Mouse (Mus musculus) stomach, embryonic 15.5 days (tissue): ENCODE measurements around the gene Nup214. TPM values are rescaled to one million over a fixed set of nuclear protein-coding genes. Genes with fewer than 3 reads are reported as not detected.

Source experiments
- ATAC-seq: fragments of 200-750 bp; cut with Nextera tagmentation; 2 replicates; pipeline ENCODE4 v1.8.0; 2017; ENCODE audit warnings: low read depth, moderate number of reproducible peaks, moderate TSS enrichment; ENCODE audit not compliant: insufficient read depth, low FRiP score
- H3K27ac ChIP-seq: fragments of 300-500 bp; sonication (generic); 2 replicates; pipeline ENCODE4 v1.5.1; 2015; ENCODE audit warnings: mild to moderate bottlenecking, inconsistent platforms
- H3K27me3 ChIP-seq: fragments of 300-500 bp; sonication (generic); replicated peaks from 2 replicates; pipeline ENCODE4 v1.6.1; 2015; ENCODE audit warnings: inconsistent platforms
- H3K36me3 ChIP-seq: fragments of 300-500 bp; sonication (generic); 2 replicates; pipeline ENCODE4 v1.6.1; 2015; ENCODE audit warnings: inconsistent platforms
- H3K4me1 ChIP-seq: fragments of 300-500 bp; sonication (generic); 2 replicates; pipeline ENCODE4 v1.6.1; 2015; ENCODE audit warnings: inconsistent platforms
- H3K4me2 ChIP-seq: fragments of 300-500 bp; sonication (generic); 2 replicates; pipeline ENCODE4 v1.6.1; 2015; ENCODE audit warnings: mild to moderate bottlenecking, inconsistent platforms
- H3K4me3 ChIP-seq: fragments of 300-500 bp; sonication (generic); replicated peaks from 2 replicates; pipeline ENCODE4 v1.5.1; 2015; ENCODE audit warnings: inconsistent platforms
- H3K9ac ChIP-seq: fragments of 300-500 bp; sonication (generic); 2 replicates; pipeline ENCODE4 v1.6.1; 2015; ENCODE audit warnings: inconsistent platforms
- H3K9me3 ChIP-seq: fragments of 300-500 bp; sonication (generic); 2 replicates; pipeline ENCODE4 v1.6.1; 2016; ENCODE audit warnings: inconsistent platforms
- WGBS: fragments of 180-500 bp; shearing (Covaris S2); methylation state at CpG from one replicate; pipeline ENCODE4 v1.1.7; 2015; 5-methylcytosine and 5-hydroxymethylcytosine counted together
- polyA plus RNA-seq: library from polyadenylated mRNA; unstranded; fragments of >200 nt; fragmentation: Nextera tagmentation; extraction: Ambion mirVana; gene quantifications from 2 replicates; pipeline ENCODE4 v1.2.1, GENCODE M21; 2015

Nup214 gene
- 78.2 and 78.8 TPM in 2 replicates for polyA plus RNA-seq

DNA sequence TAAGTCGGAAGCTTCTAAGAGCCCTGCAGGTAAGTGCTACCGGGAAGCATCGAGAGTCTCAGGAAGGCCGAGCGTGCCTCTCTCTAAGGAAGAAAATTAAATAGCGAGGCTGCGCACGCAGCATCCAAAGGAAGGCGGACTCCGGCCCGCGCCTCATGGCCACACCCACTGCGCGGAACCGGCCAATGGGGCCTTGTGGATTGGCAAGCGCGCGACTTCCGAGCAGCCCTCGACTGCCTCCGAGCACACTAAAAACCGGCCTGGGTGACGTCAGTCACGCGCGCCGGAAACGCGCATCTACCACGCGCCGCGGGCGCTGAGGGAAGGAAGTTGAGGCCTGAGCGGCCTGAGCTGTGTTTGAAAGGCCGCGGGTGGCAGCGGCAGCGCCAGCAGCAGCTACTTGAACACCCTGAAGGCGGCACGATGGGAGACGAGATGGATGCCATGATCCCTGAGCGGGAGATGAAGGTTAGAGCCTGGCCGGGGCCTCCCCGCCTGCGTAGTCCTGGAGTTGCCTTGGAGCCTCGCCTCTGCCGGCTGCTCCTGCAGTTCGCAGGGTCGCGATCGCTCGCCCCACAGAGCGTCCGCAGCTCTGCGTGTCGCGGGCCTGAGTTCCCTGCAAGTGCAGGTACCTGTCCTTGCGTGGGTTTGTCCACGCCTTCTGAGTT lies at the start of gene Nup214:
Gene Nup214 (plus strand): TSS at position 296 of the 668 bp plus-strand sequence.
- under 1% methylated on average over 60 of the region's 60 CpGs for WGBS

DNA sequence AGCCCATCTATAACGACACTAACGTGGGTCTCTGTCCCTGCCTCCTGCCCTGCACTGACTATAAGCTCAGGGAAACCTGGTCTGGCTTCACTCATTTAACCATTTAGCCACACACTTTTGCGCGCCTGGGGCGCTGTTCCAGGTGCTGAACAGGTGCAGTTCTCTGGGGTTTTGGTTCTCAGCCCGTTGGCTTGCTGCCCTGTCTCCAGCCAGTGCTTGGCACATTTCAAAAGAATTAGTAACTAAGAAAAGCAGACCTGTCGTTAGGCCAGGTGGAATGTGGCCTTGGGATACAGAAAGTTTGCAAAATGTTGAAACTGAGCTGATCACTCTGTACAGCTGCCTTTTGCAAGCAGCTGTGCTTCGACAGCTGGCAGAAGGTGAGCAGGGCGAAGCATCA lies 49.4 kb upstream of the Nup214 start:
- Histone ChIP-seq H3K36me3 (no peaks in the 10 kb centered on the region), H3K9me3 (no peaks in the 10 kb centered on the region), H3K27me3 (0 out of 2 replicates have a peak, but pooled peaks cover 3% of the 10 kb centered on the region), H3K4me3 (no peak overlapping the region), H3K4me1 (no peaks in the 10 kb centered on the region), H3K27ac (no peak overlapping the region), H3K4me2 (no peak overlapping the region), H3K9ac (no peak overlapping the region)
- WGBS = 19% methylated on average over 9 of the region's 9 CpGs
- ATAC-seq = no peak

More for the DNA sequence above, at the start of gene Nup214:
- Histone ChIP-seq H3K9ac (peak within 1 kb of the TSS; percentile 85), H3K27ac (peak within 1 kb of the TSS; percentile 60), H3K4me1 (peaks cover 6% of the 10 kb centered on the region; the same call in 1 of the 2 replicates), H3K4me3 (peak within 1 kb of the TSS; percentile 91), H3K4me2 (peak within 1 kb of the TSS; percentile 94), H3K27me3 (no peaks in the 10 kb centered on the region), H3K9me3 (no peaks in the 10 kb centered on the region), H3K36me3 (peaks cover 16% of the 10 kb centered on the region)
- peak; percentile 99 for ATAC-seq

DNA sequence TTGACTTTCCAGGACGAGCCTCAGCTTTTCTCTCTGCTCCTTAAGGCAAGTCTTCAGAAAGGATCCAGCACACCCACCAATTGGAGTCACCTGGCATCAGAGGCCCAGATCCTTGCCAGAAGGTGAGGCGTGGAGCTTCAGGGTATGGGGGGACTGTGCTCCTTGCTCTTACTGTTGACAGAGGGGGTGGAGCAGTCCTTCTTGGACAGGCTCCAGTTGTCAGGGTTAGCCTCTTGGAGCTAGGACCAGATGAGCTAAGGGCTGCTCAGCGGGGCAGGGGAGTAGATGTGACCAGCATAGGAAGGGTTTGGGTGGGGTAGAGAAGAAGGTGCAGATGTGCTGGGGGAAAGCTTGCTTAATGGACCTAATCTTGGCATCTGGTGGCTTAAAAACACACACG lies 48.3 kb upstream of the Nup214 start:
- WGBS = 53% methylated on average over 4 of the region's 4 CpGs
- Histone ChIP-seq H3K4me1 (no peaks in the 10 kb centered on the region), H3K4me3 (no peak overlapping the region), H3K27me3 (0 out of 2 replicates have a peak, but pooled peaks cover 3% of the 10 kb centered on the region), H3K9me3 (no peaks in the 10 kb centered on the region), H3K36me3 (no peaks in the 10 kb centered on the region), H3K27ac (no peak overlapping the region), H3K9ac (no peak overlapping the region), H3K4me2 (no peak overlapping the region)
- no peak for ATAC-seq

DNA sequence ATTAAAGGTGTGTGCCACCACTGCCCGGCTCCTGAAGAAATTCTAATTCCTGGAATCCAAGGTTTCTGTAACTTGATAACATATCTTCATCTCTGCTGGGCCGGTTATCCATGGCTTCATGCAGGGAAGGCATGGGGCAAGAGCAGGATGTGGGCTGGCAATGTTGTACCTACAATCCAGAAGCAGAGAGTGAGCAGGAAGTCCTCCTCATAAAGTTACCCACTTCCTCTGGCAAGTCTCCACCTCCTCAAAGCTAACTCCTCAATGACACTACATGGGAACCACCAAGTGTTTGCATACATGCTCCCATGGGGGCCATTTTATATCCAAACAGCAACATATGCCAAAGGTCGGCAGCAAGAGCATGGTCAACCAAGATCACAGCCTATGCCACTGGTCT lies 44.6 kb upstream of the Nup214 start:
- ATAC-seq = no peak
- no peaks in the 10 kb centered on the region for H3K4me1 ChIP-seq
- no peaks in the 10 kb centered on the region for H3K9me3 ChIP-seq
- H3K27me3 ChIP-seq = no peaks in the 10 kb centered on the region
- no peak overlapping the region for H3K4me3 ChIP-seq
- H3K27ac ChIP-seq = no peak overlapping the region
- no peak overlapping the region for H3K9ac ChIP-seq
- 74% methylated on average over 3 of the region's 3 CpGs for WGBS
- no peak overlapping the region for H3K4me2 ChIP-seq
- H3K36me3 ChIP-seq = no peaks in the 10 kb centered on the region

DNA sequence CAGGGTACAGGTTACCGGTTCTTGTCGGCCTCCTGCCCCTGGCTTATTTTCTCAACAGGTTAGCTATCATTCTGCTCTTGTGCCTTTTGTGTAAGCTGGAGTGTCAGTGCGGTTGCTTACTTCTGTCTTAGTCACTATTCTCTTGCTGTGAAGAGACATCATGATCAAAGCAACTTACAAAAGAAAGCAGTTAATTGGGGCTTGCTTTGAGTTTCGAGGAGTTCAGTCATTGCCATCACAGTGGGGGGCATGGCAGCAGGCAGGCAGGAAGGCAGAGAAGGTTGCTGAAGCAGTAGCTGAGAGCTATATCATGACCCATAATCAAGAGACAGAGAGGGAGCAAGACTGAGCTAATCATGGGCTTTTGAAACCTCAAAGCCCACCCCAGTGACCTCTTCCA lies 39.7 kb upstream of the Nup214 start:
- Histone ChIP-seq H3K9ac (no peak overlapping the region), H3K27me3 (no peaks in the 10 kb centered on the region), H3K36me3 (no peaks in the 10 kb centered on the region), H3K4me2 (no peak overlapping the region), H3K9me3 (no peaks in the 10 kb centered on the region), H3K4me3 (no peak overlapping the region), H3K4me1 (no peaks in the 10 kb centered on the region), H3K27ac (no peak overlapping the region)
- no peak for ATAC-seq
- WGBS = 50% methylated on average over 4 of the region's 4 CpGs

DNA sequence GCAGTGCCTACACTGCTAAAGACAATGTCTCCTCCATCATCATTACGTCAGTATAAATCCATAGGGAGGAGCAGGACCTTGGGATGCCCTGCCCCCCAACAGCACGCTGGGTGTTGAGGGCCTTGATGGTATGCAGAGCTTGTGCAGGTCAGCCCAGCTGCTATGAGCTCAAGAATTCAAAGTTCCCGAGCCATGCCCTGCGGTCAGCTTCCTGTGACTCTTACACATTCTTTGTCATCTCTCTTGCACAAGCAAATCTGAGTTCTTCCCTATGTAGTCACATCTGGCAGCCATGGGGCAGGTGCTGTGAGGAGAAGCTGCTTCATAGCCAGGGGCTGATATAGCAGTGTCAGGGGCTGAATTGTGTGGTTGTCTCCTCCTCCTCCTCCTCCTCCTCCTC lies 39.2 kb upstream of the Nup214 start:
- Histone ChIP-seq H3K4me3 (no peak overlapping the region), H3K27me3 (no peaks in the 10 kb centered on the region), H3K4me1 (no peaks in the 10 kb centered on the region), H3K9me3 (no peaks in the 10 kb centered on the region), H3K36me3 (no peaks in the 10 kb centered on the region), H3K9ac (no peak overlapping the region), H3K4me2 (no peak overlapping the region), H3K27ac (no peak overlapping the region)
- ATAC-seq = no peak
- WGBS = 31% methylated on average over 4 of the region's 4 CpGs

DNA sequence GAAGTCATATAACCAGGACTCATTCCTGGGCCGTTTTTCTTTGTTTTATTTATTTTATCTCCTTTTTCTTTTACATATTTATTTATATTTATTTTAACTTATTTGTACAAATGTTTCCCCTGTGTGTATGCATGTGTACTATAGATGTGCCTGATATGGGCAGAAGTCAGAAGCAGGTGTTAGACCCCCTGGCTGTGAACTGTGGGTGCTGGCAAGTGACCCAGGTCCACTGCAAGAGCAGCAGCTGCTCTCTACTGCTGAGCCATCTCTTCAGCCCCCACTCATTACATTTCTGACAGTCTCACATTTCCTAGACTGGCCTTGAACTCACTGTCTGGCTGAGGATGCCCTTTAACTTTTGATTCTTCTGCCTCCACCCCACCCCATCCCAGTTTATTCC lies 35.9 kb upstream of the Nup214 start:
- Histone ChIP-seq H3K27ac (no peak overlapping the region), H3K9me3 (no peaks in the 10 kb centered on the region), H3K27me3 (no peaks in the 10 kb centered on the region), H3K4me3 (no peak overlapping the region), H3K4me1 (no peaks in the 10 kb centered on the region), H3K4me2 (no peak overlapping the region), H3K36me3 (no peaks in the 10 kb centered on the region), H3K9ac (no peak overlapping the region)
- ATAC-seq = no peak
- 47% methylated on average over 1 of the region's 1 CpGs for WGBS

DNA sequence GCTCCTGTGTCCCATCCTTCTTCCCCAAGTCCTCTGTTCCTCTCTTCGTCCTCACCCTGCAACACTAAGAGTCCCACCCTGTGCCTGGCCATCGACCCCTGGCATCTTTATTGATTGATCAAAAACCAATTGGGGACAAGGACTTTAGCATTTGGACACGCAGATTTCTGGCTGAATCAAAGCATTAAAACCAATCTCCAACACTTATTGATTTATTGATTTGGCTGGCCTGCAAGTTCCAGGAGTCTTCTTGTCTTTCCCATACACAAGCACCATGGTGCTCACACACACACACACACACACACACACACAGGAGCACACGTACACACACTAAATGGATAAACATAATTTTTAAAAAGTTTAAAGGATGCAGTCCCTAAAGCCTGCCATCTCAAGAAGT lies 31.2 kb upstream of the Nup214 start:
- no peak overlapping the region for H3K9ac ChIP-seq
- no peaks in the 10 kb centered on the region for H3K4me1 ChIP-seq
- H3K4me2 ChIP-seq = no peak overlapping the region
- WGBS = 54% methylated on average over 4 of the region's 4 CpGs
- no peak for ATAC-seq
- no peaks in the 10 kb centered on the region for H3K9me3 ChIP-seq
- H3K27ac ChIP-seq = no peak overlapping the region
- H3K27me3 ChIP-seq = no peaks in the 10 kb centered on the region
- H3K4me3 ChIP-seq = no peak overlapping the region
- H3K36me3 ChIP-seq = no peaks in the 10 kb centered on the region

DNA sequence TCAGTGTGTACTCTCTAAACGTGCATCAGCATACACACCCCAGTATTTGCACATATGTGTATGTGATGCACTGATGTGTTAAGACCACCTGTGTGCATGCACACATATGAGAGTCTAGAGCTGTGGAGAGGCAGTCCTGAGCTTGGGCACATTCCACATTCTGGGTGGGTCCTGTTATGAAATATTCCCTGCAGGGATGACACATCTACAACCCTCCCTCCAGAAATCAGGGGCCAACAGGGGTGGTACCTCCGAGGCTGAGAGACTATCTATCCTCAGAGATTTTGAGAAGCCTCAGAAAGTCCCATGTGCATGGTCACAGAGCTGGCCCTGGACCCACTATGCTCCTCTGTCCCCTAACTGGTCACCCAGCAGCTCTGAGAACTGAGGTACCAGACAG lies 28.7 kb upstream of the Nup214 start:
- Histone ChIP-seq H3K9ac (no peak overlapping the region), H3K27ac (no peak overlapping the region), H3K9me3 (no peaks in the 10 kb centered on the region), H3K36me3 (no peaks in the 10 kb centered on the region), H3K4me2 (no peak overlapping the region), H3K27me3 (no peaks in the 10 kb centered on the region), H3K4me3 (no peak overlapping the region), H3K4me1 (peaks cover 3% of the 10 kb centered on the region; the same call in 1 of the 2 replicates)
- 74% methylated on average over 2 of the region's 2 CpGs for WGBS
- no peak for ATAC-seq

DNA sequence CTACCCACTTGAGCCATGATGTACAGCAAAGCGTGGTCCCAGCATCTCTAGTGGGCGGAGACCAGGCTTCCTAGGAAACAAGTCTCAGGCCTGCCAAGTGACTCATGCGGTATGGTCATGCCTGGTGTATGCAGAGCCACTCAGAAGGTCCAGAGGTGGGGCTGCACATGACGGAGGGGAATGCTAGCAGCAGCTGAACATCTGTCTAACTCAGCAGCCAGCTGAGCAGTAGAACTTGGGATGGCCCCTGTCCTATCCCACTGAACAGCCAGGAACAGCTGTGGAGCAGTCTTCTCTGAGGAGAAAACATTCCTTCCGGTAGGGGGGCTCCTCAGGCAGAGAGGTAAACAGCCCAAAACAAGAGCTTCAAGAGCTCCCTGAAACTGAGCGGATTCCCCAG lies 25.8 kb upstream of the Nup214 start:
- ATAC-seq = peak; percentile 53; the same call in 1 of the 2 replicates
- H3K4me1 ChIP-seq = peaks cover 9% of the 10 kb centered on the region; the same call in 1 of the 2 replicates
- H3K27me3 ChIP-seq = no peaks in the 10 kb centered on the region
- H3K9me3 ChIP-seq = no peaks in the 10 kb centered on the region
- H3K9ac ChIP-seq = no peak overlapping the region
- no peak overlapping the region for H3K4me2 ChIP-seq
- no peak overlapping the region for H3K4me3 ChIP-seq
- no peaks in the 10 kb centered on the region for H3K36me3 ChIP-seq
- WGBS = 57% methylated on average over 6 of the region's 6 CpGs
- no peak overlapping the region for H3K27ac ChIP-seq

DNA sequence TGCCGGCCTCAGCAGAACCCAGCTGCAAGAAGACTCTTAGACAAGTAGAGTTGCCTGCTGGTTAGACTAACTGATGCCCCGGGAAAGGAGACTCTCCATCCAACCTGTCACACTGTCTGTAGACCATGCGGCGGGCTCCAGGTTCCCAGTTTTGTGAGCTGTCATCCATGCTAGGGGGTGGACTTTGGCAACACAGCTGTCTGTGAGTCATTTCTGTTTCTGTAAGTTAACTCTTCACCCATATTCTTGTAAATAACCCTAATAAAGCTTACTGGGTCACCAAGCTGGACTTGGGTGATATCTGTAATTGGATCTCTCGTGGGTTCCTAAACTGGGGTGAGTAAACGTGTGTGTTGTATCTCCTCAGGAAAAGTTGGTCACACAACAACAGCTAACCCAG lies 25.4 kb upstream of the Nup214 start:
- Histone ChIP-seq H3K36me3 (no peaks in the 10 kb centered on the region), H3K9me3 (no peaks in the 10 kb centered on the region), H3K27ac (no peak overlapping the region), H3K9ac (no peak overlapping the region), H3K4me2 (no peak overlapping the region), H3K27me3 (no peaks in the 10 kb centered on the region), H3K4me3 (no peak overlapping the region), H3K4me1 (peaks cover 9% of the 10 kb centered on the region; the same call in 1 of the 2 replicates)
- ATAC-seq = no peak; the same call in 1 of the 2 replicates
- 65% methylated on average over 6 of the region's 6 CpGs for WGBS

DNA sequence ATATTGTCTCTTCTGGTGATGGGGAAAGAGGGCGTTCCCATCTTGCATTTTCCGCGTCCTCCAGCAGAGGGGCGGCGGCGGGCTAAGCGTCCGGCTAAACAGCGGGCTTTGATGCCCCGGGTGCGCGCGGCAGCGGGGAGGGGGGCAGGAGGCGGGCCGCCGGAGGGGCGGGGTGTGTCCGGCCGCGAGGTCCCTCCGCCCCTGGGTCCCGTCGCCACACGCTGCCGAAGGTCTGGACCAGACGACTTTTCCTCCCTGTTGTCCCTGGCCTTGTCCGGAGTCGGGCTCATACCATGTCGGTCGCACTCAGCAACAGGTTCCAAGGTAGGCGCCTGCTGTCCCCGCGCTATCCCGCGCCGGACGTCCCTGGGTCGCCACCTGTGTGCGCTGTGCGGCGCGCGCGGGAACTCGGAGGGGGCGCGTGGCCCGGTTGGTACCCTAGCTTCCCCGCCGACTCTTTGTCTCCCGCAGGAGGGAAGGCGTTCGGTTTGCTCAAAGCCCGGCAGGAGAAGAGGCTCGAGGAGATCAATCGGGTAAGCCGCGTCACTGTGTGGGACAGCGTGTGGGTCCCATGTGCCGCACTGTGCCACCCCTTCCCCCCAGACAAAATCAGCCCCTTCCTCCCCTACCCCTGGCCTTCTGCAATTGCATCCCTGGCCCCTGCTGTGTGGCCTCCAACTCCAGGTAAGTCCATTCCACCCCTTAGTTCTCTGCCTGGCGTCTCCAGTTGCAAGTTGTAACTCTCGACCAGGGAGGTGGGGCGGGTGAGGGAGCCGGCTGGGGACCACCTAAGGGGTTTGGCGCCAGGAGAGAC lies 24.0 kb upstream of the Nup214 start, which contains the start of gene Aif1l:
Gene Aif1l (plus strand): TSS at position 82 of the 814 bp plus-strand sequence.
- Histone ChIP-seq H3K4me2 (peak within 1 kb of the TSS; percentile 99), H3K9ac (peak within 1 kb of the TSS; percentile 31; the same call in 1 of the 2 replicates), H3K27ac (no peak within 1 kb of the TSS), H3K4me3 (peak within 1 kb of the TSS; percentile 61), H3K27me3 (no peaks in the 10 kb centered on the region), H3K36me3 (no peaks in the 10 kb centered on the region), H3K4me1 (peaks cover 9% of the 10 kb centered on the region; the same call in 1 of the 2 replicates), H3K9me3 (no peaks in the 10 kb centered on the region)
- ATAC-seq = peak; percentile 41; the same call in 1 of the 2 replicates
- WGBS = under 1% methylated on average over 66 of the region's 66 CpGs
